Mouse (Mus musculus) fat pad, adult 2 months (tissue): ENCODE results near the gene Mthfsl.
"Not testable (repeated sequence)": the region's sequence is repeated elsewhere in the genome, so short reads cannot be mapped to it uniquely, and the experiment has no call there.

Experiments used
- DNase-seq: peaks from one replicate; pipeline ENCODE4 v3.0.0-alpha.2; 2011; ENCODE audit warnings: low read depth, low spot score; ENCODE audit errors: extremely low read depth

The Mthfsl gene

GRCm38 (mm10) chr9:88698746-88699145 lies 21.4 kb downstream of the Mthfsl start:
- DNase-seq: not testable (repeated sequence)

GRCm38 (mm10) chr9:88691307-88691706 lies 28.8 kb downstream of the Mthfsl start:
- not testable (repeated sequence) for DNase-seq

DNA sequence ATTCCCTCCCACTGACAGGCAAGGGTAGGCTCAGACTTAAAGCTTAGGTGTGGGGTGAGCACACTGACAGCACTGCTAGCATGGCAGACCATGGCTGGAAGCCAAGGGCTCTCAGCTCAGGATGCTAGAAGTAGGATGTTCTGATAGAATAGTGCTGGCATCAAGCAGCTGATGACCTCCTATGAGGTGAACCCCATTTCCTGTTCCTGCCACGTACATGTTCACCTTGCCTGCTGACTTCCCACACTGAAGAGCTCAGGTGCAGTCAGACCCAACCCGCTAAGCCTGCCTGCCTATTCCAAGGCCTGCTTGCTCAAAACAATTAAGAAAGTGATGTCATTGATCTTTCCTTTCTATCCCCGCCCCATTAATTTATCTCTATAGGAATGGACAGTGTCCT lies 30.6 kb downstream of the Mthfsl start:
- not testable (repeated sequence) for DNase-seq

GRCm38 (mm10) chr9:88686719-88687118 lies 33.4 kb downstream of the Mthfsl start:
- DNase-seq: not testable (repeated sequence)

- DNase-seq: not testable (repeated sequence)
These were observed 61.8 kb downstream of the Mthfsl start for GRCm38 (mm10) chr9:88658341-88658740.

GRCm38 (mm10) chr9:88650742-88651141 lies 69.4 kb downstream of the Mthfsl start:
- not testable (repeated sequence) for DNase-seq
